Mouse (Mus musculus): ENCODE measurements around the gene Eif2d.
A peak's percentile ranks its signal among the peaks of the same experiment; 100 is the strongest.
"Not testable (repeated sequence)": the region's sequence is repeated elsewhere in the genome, so short reads cannot be mapped to it uniquely, and the experiment has no call there.

The Eif2d gene

GRCm38 (mm10) chr1:131139102-131140095 is 13.6 kb upstream of the Eif2d start:
- no peak for DNase-seq

GRCm38 (mm10) chr1:131141449-131141848 is 11.5 kb upstream of the Eif2d start:
- no peak for DNase-seq

GRCm38 (mm10) chr1:131142472-131142871 is 10.5 kb upstream of the Eif2d start:
- DNase-seq: no peak

GRCm38 (mm10) chr1:131145222-131145621 is 7.8 kb upstream of the Eif2d start:
- DNase-seq: not testable (repeated sequence)

GRCm38 (mm10) chr1:131146181-131146614 is 6.8 kb upstream of the Eif2d start:
- no peak for DNase-seq

- no peak for DNase-seq
Measured at GRCm38 (mm10) chr1:131149496-131149895, 3.5 kb upstream of the Eif2d start.

- DNase-seq: peak; percentile 24 to 72
Measured at GRCm38 (mm10) chr1:131155456-131155855, 2.5 kb downstream of the Eif2d start.

- DNase-seq: not testable (repeated sequence)
Measured at GRCm38 (mm10) chr1:131159573-131160327, 6.8 kb downstream of the Eif2d start.

GRCm38 (mm10) chr1:131161091-131161490 is 8.1 kb downstream of the Eif2d start:
- peak in 1 of 2 experiments; percentile 58 for DNase-seq

GRCm38 (mm10) chr1:131164427-131164826 is 11.4 kb downstream of the Eif2d start:
- DNase-seq: no peak

- no peak for DNase-seq
Measured at GRCm38 (mm10) chr1:131167612-131168011, 14.6 kb downstream of the Eif2d start.

- DNase-seq: peak; percentile 40 to 74
Measured at GRCm38 (mm10) chr1:131173001-131173400, 20.0 kb downstream of the Eif2d start.

GRCm38 (mm10) chr1:131173809-131174208 is 20.8 kb downstream of the Eif2d start:
- no peak for DNase-seq

- no peak for DNase-seq
Measured at GRCm38 (mm10) chr1:131174299-131174861, 21.4 kb downstream of the Eif2d start.

GRCm38 (mm10) chr1:131175189-131175588 is 22.2 kb downstream of the Eif2d start:
- no peak for DNase-seq

GRCm38 (mm10) chr1:131175819-131176218 is 22.8 kb downstream of the Eif2d start:
- no peak for DNase-seq

GRCm38 (mm10) chr1:131177249-131177648 is 24.3 kb downstream of the Eif2d start:
- no peak for DNase-seq

- no peak for DNase-seq
Measured at GRCm38 (mm10) chr1:131178083-131178482, 25.1 kb downstream of the Eif2d start.

GRCm38 (mm10) chr1:131180386-131180785 is 27.4 kb downstream of the Eif2d start:
- DNase-seq: no peak

GRCm38 (mm10) chr1:131181642-131182527 is 28.9 kb downstream of the Eif2d start:
- DNase-seq: peak; percentile 80 to 92

- DNase-seq: no peak
Measured at GRCm38 (mm10) chr1:131183201-131183600, 30.2 kb downstream of the Eif2d start.

Data from kidney, postnatal 36 days (tissue).